Mouse (Mus musculus): ENCODE results near the gene Kmt2e. TPM values are rescaled to one million over a fixed set of nuclear protein-coding genes. Genes with fewer than 3 reads are reported as not detected.

The Kmt2e gene
- 100 to 1,000 TPM; 209 to 210 TPM for polyA plus RNA-seq (2017; shearing (Covaris generic))

GRCm38 (mm10) chr5:23433720-23434597 lies at the start of gene Kmt2e:
Gene Kmt2e, plus strand, starts transcription at chr5:23434441.

